Mouse (Mus musculus) spleen, adult 2 months (tissue): ENCODE results near the gene Ube2j1. TPM values are rescaled to one million over a fixed set of nuclear protein-coding genes. Genes with fewer than 3 reads are reported as not detected.

ENCODE experiments used
- DNase-seq, 2 experiments: peaks; one replicate each; pipeline versions ENCODE4 v3.0.0 to v3.0.0-alpha.2; 2012 to 2021; ENCODE audit warnings: low spot score in 2 of 2, low read depth in 1 of 2
- H3K27ac ChIP-seq: fragments of 200-500 bp; 2 replicates; pipeline ENCODE4 v1.5.1; 2012; ENCODE audit warnings: low read length, inconsistent platforms; ENCODE audit not compliant: insufficient read depth
- H3K27me3 ChIP-seq: fragments of 200-500 bp; 2 replicates; pipeline ENCODE4 v1.6.1; 2012; ENCODE audit warnings: mild to moderate bottlenecking, moderate library complexity, low read length, inconsistent platforms; ENCODE audit not compliant: control insufficient read depth, insufficient read depth
- H3K36me3 ChIP-seq: fragments of 200-500 bp; 2 replicates; pipeline ENCODE4 v1.6.1; 2012; ENCODE audit warnings: mild to moderate bottlenecking, low read length, inconsistent platforms; ENCODE audit not compliant: control insufficient read depth, insufficient read depth
- H3K4me1 ChIP-seq: fragments of 200-500 bp; 2 replicates; pipeline ENCODE4 v1.6.1; 2011; ENCODE audit warnings: inconsistent platforms; ENCODE audit not compliant: control insufficient read depth, insufficient read depth, insufficient read length
- H3K4me3 ChIP-seq: fragments of 200-500 bp; 2 replicates; pipeline ENCODE4 v1.5.1; 2011; ENCODE audit warnings: mild to moderate bottlenecking, inconsistent platforms; ENCODE audit not compliant: insufficient read depth, insufficient read length; ENCODE audit errors: extremely low read depth
- CTCF ChIP-seq: fragments of 200-500 bp; IDR thresholded peaks from 2 replicates; pipeline ENCODE4 v1.5.1; 2011; ENCODE audit warnings: mild to moderate bottlenecking, inconsistent platforms; ENCODE audit not compliant: insufficient read depth, insufficient read length, insufficient replicate concordance; ENCODE audit errors: extremely low read depth
- POLR2A ChIP-seq: fragments of 200-500 bp; IDR thresholded peaks from 2 replicates; pipeline ENCODE4 v1.6.1; 2011; ENCODE audit warnings: low read depth, low read length, inconsistent platforms
- WGBS: fragments of 180-500 bp; shearing (Covaris S2); methylation state at CpG from one replicate; pipeline ENCODE4 v1.1.7; 2018; 5-methylcytosine and 5-hydroxymethylcytosine counted together
- polyA plus RNA-seq: library from polyadenylated mRNA; depleted of rRNA; stranded (reverse); fragments of >200 nt; gene quantifications from 2 replicates; pipeline ENCODE4 v1.2.3, GENCODE M21; 2012

The Ube2j1 gene
- polyA plus RNA-seq, 1 experiment = 15.0 TPM

DNA sequence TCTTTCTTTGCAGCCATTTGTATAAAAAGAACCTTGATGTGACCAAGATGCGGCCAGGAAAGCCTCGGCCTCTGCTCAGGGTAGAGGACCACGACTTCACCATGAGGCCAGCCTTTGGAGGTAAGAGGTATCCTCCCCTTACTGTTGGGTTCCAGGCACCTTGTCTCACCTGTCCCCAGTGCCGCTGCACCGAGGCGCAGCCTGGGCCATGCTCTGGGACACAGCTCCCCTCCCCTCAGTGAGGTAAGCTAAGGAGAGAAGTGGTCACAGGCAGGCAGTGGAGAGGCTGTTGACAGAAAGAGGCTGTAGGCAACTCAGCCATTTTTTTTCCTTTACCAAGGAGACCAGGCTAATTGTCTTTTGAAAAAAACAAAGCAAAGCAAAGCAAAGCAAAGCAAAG is 40.1 kb downstream of the Ube2j1 start:
- Histone ChIP-seq H3K27me3 (no peaks in the 10 kb centered on the region), H3K4me3 (no peak overlapping the region), H3K4me1 (peaks cover 12% of the 10 kb centered on the region; the same call in 1 of the 2 replicates), H3K36me3 (no peaks in the 10 kb centered on the region), H3K27ac (no peak overlapping the region)
- DNase-seq = no peak
- TF ChIP-seq CTCF = no peak
- no peak for TF ChIP-seq POLR2A
- WGBS = 93% methylated on average over 6 of the region's 6 CpGs

DNA sequence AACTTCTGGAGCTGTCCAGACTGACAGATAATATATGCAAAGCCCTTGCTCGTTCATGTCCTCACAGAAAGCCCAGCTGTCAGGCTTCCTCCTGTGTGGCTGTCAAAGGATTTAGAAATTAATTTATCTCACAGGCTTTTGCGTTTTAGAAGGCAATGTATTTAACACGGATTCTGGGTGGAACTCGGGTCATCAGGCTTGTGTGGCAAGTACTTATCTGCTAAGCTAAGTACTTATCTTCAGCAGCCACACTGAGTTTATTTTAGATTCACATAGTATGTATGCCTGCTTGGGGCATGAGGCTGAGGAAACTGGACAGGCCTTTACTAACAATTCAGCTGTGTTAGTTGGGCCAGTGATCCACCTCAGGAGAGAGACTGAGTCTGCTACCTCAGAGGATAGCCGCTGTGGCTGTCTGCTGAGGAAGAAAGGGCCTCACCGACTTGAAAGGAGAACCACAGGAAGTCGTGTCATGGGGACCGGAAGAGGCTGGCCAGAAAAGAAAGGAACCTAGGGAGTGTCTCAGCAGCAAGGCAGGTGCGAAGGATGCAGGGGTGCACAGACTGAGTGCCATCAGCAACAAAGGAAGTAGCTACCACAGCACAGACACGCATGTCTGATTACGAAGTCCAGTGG is 41.4 kb downstream of the Ube2j1 start:
- WGBS = 21% methylated on average over 11 of the region's 11 CpGs
- Histone ChIP-seq H3K4me1 (peaks cover 12% of the 10 kb centered on the region; the same call in 1 of the 2 replicates), H3K27ac (peak overlapping the region; percentile 54), H3K4me3 (no peak overlapping the region), H3K36me3 (no peaks in the 10 kb centered on the region), H3K27me3 (no peaks in the 10 kb centered on the region)
- DNase-seq = peak; percentile 68 to 81
- TF ChIP-seq CTCF (no peak), POLR2A (peak; percentile 21; the same call in 1 of the 2 replicates)

DNA sequence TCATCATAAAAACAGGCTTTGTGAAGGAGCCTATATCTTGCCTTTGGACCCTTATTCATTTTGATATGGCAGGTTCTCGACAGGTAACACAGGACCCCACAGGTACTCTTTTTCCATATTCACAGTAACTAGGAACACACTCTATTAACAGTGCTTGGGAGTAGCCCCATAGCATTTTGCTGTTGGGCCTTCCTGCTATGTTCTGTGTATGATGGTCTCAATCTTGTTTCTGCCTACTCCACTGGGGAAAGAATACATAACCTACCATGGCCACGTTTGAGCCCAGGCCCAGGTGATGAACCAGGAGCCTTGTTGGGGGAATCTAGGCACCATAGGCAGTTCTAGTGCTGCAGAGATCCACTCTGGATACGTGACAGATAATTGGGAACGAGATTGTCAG is 43.2 kb downstream of the Ube2j1 start:
- DNase-seq = no peak
- TF ChIP-seq CTCF = no peak
- no peak for TF ChIP-seq POLR2A
- 90% methylated on average over 4 of the region's 4 CpGs for WGBS

DNA sequence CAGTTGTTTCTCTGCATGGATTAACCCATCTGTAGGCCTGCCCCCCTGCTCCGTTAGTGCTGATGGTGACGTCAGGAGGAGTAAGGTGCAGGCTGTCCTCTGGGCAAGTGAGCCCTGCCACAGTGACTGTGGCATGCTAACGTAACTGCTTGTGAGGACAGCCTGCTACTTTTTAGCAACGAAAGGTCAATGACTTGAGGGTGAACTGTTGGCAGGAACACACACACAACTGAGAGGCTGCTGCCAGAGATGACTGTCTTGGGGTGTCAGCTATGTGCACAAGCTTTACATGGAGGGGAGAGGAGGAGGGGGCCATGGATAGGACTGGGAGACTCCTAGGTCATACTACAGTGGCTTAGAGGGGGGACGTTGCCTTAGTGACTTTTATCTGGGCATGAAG is 43.6 kb downstream of the Ube2j1 start:
- Histone ChIP-seq H3K36me3 (no peaks in the 10 kb centered on the region), H3K4me1 (peaks cover 15% of the 10 kb centered on the region; the same call in 1 of the 2 replicates), H3K4me3 (no peak overlapping the region), H3K27ac (no peak overlapping the region), H3K27me3 (no peaks in the 10 kb centered on the region)
- 90% methylated on average over 5 of the region's 5 CpGs for WGBS
- DNase-seq = no peak
- TF ChIP-seq POLR2A (no peak), CTCF (no peak)

More for the DNA sequence above, 43.2 kb downstream of the Ube2j1 start:
- no peak overlapping the region for H3K27ac ChIP-seq
- H3K4me3 ChIP-seq = no peak overlapping the region
- H3K36me3 ChIP-seq = no peaks in the 10 kb centered on the region
- H3K4me1 ChIP-seq = peaks cover 15% of the 10 kb centered on the region; the same call in 1 of the 2 replicates
- H3K27me3 ChIP-seq = no peaks in the 10 kb centered on the region

DNA sequence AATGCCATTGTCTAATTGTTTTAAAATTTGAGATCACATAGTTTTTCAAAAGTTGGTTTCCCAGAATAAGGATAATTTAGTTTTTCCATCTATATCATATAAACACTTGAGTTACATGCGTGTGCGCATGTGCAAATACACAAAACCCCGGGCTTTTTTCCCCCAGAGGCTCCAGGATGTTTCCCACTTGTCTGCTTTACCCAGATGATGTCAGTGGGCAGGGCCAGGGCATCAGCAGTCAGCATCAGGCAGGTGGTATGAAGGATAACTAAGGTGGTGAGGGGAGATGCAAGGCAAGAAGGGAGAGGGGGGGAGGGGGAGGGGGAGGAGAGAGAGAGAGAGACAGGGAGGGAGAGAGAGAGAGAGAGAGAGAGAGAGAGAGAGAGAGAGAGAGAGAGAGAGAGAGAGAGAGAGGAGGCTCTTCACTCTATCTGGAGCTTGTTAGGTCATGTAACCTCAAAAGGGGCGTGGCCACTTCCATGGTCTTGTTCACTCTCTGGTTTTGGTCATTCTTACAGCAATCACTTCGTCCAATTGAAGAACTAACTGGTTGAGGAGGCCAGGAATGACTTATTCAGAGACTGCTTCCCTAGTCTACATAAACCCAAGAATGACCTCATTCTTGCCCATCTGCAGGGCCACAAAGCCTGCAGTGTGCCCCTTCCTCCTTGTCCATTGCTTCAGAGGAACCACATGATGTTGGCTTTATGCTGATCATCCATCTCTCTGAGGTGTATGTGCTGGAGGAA is 44.7 kb downstream of the Ube2j1 start:
- TF ChIP-seq CTCF = no peak
- no peak for TF ChIP-seq POLR2A
- Histone ChIP-seq H3K4me3 (no peak overlapping the region), H3K36me3 (no peaks in the 10 kb centered on the region), H3K27ac (no peak overlapping the region), H3K27me3 (no peaks in the 10 kb centered on the region), H3K4me1 (peaks cover 15% of the 10 kb centered on the region; the same call in 1 of the 2 replicates)
- 80% methylated on average over 5 of the region's 5 CpGs for WGBS
- no peak for DNase-seq

DNA sequence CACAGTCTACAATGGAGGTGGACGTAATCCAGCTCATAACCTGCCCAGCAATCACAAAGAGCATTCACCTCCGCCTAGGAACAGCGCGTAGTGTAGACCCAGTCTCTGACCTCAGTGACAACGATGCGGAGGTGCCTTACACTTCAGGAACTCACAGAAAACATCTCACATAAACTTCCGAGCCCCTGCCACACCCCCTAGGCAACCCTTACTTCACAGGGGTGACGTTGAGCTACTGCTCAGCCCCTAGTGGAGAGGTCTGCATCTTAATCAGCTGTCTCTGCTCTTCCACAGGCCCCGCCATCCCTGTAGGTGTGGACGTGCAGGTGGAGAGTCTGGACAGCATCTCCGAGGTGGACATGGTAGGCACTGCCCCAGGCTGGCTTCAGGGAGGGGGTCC is 45.9 kb downstream of the Ube2j1 start:
- TF ChIP-seq POLR2A (no peak), CTCF (no peak)
- Histone ChIP-seq H3K27ac (peak overlapping the region; percentile 49), H3K4me3 (no peak overlapping the region; the same call in 1 of the 2 replicates), H3K27me3 (no peaks in the 10 kb centered on the region), H3K4me1 (peaks cover 12% of the 10 kb centered on the region; the same call in 1 of the 2 replicates), H3K36me3 (no peaks in the 10 kb centered on the region)
- 80% methylated on average over 11 of the region's 11 CpGs for WGBS
- peak in 1 of 2 experiments; percentile 14 for DNase-seq
